Mouse (Mus musculus) mammary gland, adult 2 months (tissue): ENCODE results near the gene Zfp451. TPM values are rescaled to one million over a fixed set of nuclear protein-coding genes. Genes with fewer than 3 reads are reported as not detected.

Source experiments
- polyA plus RNA-seq: library from polyadenylated mRNA; depleted of rRNA; stranded (reverse); fragments of >200 nt; gene quantifications from 2 replicates; pipeline ENCODE4 v1.2.3, GENCODE M21; 2012; ENCODE audit warnings: low replicate concordance; rRNA removed

The Zfp451 gene
- 4.1 and 10.0 TPM in 2 replicates for polyA plus RNA-seq

DNA sequence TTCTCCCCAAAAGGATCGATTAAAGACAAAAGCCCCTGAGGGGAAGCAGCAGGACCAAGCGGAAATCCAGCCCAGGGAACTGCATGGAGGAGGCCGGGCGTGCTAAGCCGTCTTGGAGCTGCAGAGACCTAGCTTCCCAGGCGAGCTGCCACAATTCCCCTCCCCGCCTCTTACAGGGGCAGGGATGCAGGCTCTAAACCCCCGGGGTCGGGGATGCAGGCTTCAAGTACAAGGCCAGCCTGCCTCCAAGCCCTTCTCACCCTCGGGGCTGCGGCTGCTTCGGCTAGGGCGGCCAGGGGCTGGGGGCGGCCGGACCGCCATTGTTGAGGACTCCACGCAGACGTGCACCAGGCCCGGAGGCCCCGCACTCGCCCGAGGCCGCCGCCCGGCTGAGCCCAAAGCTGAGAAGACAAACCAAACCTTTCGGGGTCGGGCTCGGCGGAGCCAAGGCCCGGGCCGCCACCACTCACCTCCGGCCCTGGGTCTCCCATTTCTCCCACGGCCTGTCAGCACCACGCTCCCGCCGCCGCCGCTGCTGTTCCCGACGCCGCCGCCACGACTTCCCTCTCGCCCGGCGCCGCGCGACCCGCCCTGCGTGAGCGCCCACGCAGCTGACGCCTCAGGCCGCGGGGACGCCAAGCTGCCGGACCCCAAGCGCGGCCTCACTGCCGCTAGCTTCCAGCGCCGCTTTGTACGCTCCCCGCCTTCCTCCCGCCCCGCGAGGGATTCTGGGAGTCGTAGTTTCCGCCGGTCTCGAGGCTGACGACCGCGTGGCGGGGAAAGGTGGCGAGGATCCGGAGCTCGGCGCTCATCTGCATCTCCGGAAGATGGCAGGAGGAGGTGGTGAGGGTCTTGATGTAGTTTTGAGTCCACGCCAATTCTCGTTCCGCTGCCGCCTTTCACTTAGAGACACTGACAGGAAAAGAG is at the start of gene Zfp451:
Gene Zfp451, minus strand, starts transcription at position 728 of the 927 bp plus-strand sequence.

DNA sequence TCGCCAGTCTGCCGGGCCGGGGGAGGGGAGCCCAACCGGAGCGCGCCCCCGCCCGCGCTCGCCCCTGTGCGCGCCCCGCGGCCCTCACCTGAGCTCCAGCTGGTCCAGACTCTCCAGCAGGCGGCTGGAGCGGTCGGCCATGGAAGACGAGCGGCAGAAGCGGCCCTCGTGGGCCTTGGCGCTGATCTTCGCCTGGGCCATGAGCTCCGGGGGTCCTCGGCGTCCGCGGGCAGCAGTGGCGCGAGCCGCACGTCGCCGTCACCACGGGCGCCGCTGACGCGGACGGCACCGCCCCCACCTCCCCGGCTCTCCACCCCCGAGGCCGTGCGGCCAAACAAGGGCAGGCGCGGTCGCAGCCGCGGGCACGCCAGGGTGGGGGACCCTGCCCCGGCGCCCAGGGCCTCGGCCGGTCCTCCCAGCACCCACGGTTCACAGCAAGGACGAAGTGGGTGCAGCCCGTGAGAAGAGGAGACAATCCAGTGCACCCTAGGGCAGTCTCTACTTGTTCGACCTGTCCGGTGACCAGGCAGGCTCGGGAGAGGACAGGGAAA is 56.8 kb downstream of the Zfp451 start, which contains the start of gene Bag2:
Gene Bag2, minus strand, starts transcription at position 305 of the 551 bp plus-strand sequence.

DNA sequence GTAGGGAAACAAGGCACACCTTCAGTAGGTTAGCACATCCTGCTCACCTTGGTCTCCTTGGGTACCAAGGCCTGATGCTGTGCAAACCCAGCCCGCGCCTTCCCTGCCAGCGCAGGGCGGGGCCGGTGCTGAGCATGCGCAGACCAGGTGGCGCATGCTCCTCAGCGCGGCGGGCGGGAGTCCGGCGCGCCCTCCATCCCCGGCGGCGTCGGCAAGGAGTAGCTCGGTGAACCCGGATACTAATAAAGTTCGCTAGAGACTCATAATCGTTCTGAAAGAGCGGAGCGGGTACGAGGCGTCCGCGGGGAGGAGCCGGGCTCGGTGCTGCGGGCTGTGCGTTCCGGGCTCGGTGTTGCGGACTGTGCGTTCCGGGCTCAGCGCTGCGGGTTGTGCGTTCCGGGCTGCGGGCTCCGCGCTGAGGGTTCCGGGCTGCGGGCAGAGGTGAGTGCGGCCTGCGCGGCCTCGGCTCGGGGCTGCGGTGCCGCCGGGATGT is 94.6 kb downstream of the Zfp451 start, which contains the start of gene Rab23:
Gene Rab23, plus strand, starts transcription at position 155 of the 493 bp plus-strand sequence.

Other genes with a start within 250 kb of the Zfp451 start
- gene Prim2, start 144.8 kb downstream of the Zfp451 start, polyA plus RNA-seq, result 2.3 and 4.4 TPM in 2 replicates
- gene Rab23, start 94.7 kb downstream of the Zfp451 start, polyA plus RNA-seq, result 6.1 and 10.2 TPM in 2 replicates
- 13.1 and 20.1 TPM in 2 replicates for gene Bag2, start 56.8 kb downstream of the Zfp451 start, polyA plus RNA-seq
- gene Bend6, start 93.2 kb upstream of the Zfp451 start, polyA plus RNA-seq, result 0.29 and 0.86 TPM in 2 replicates
- 38.6 and 38.9 TPM in 2 replicates for gene Dst, start 93.6 kb upstream of the Zfp451 start, polyA plus RNA-seq